ENCODE assay signal across 10 mouse cellular contexts in the genomic region with DNA sequence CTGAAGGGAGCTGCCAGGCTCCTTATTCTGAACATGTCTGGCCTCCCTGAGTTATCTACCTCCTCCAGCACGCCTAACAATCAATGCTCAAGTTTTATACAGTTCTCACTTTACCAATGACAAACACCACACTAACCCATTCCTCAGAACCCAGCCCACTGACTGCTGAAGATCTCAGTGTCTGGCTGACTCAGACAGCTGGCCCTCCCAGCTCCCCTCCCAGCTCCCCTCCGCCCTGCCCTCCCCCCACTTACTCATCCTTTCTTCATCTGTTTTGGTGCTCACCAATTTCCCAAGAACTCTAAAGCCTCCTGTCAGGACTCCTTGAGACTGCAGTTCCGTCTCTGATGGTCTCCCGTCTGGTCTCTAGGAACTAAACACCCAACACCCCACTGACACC.
DNase-seq lines count a peak whose midpoint lies in the region; ATAC-seq lines count a peak whose summit lies in the region.
"Had no signal": no experiment of that assay in that cellular context is flagged by ENCODE, and none has a peak within 500 bp of the region (broad histone marks: within the 10 kb centered on the region; RNA-seq: fewer than 3 reads in every experiment).

No protein-coding gene starts in this region.

- peaks cover 58% of the 10 kb centered on the region for H3K4me1 ChIP-seq in kidney, embryonic 16.5 days (ENCODE audit: insufficient read depth, low read length)
- H3K4me1 ChIP-seq in kidney, embryonic 14.5 days (ENCODE audit: control insufficient read depth, insufficient read depth, low read length) = peaks cover 28% of the 10 kb centered on the region
- H3K4me1 ChIP-seq in liver, embryonic 15.5 days (replicated peaks) = peaks cover 73% of the 10 kb centered on the region
- H3K4me1 ChIP-seq: midbrain, embryonic 13.5 days had no signal

- ATAC-seq in kidney, embryonic 16.5 days (ENCODE audit: low FRiP score, low TSS enrichment) = no peak
- no peak; the same call in 1 of the 2 replicates for ATAC-seq in kidney, embryonic 14.5 days (ENCODE audit: low FRiP score, low TSS enrichment)
- ATAC-seq in liver, embryonic 15.5 days (ENCODE audit: insufficient read depth) = peak; percentile 58
- no peak for ATAC-seq in inflammation-experienced regulatory T-cells, adult 6 months
- ATAC-seq: midbrain, embryonic 13.5 days had no signal

- peak; percentile 17 for DNase-seq in adrenal gland, postnatal 25 days
- no peak for DNase-seq in adrenal gland, adult 8-10 months
- DNase-seq in ZHBTc4 (ENCODE audit: low read depth, low spot score) = peak; percentile 78
- DNase-seq in gastrocnemius, postnatal 10 days = no peak
- DNase-seq: B cell, adult 2 months had no signal

- H3K36me3 ChIP-seq in kidney, embryonic 16.5 days (ENCODE audit: insufficient read depth, low read length) = no peaks in the 10 kb centered on the region
- no peaks in the 10 kb centered on the region for H3K36me3 ChIP-seq in kidney, embryonic 14.5 days (ENCODE audit: control insufficient read depth, insufficient read depth, low read length)
- H3K36me3 ChIP-seq in liver, embryonic 15.5 days (replicated peaks) = no peaks in the 10 kb centered on the region
- H3K36me3 ChIP-seq: midbrain, embryonic 13.5 days had no signal

- no peaks in the 10 kb centered on the region for H3K27me3 ChIP-seq in kidney, embryonic 16.5 days (ENCODE audit: insufficient read depth, low read length)
- no peaks in the 10 kb centered on the region for H3K27me3 ChIP-seq in kidney, embryonic 14.5 days (ENCODE audit: control insufficient read depth, insufficient read depth, low read length)
- no peaks in the 10 kb centered on the region for H3K27me3 ChIP-seq in liver, embryonic 15.5 days

- H3K9ac ChIP-seq in kidney, embryonic 16.5 days (replicated peaks; ENCODE audit: low read length) = no peak overlapping the region
- no peak overlapping the region for H3K9ac ChIP-seq in kidney, embryonic 14.5 days (ENCODE audit: low read depth, low read length)
- H3K9ac ChIP-seq in liver, embryonic 15.5 days = no peak overlapping the region
- H3K9ac ChIP-seq: midbrain, embryonic 13.5 days had no signal

- no peaks in the 10 kb centered on the region for H3K9me3 ChIP-seq in kidney, embryonic 16.5 days (ENCODE audit: low read length)
- H3K9me3 ChIP-seq in kidney, embryonic 14.5 days (ENCODE audit: control insufficient read depth, low read length) = no peaks in the 10 kb centered on the region
- H3K9me3 ChIP-seq in liver, embryonic 15.5 days (replicated peaks) = no peaks in the 10 kb centered on the region
- H3K9me3 ChIP-seq: midbrain, embryonic 13.5 days had no signal

- 50% methylated on average over 4 of the region's 4 CpGs for WGBS in kidney, embryonic 16.5 days
- 36% methylated on average over 4 of the region's 4 CpGs for WGBS in kidney, embryonic 14.5 days
- 40% methylated on average over 4 of the region's 4 CpGs for WGBS in liver, embryonic 15.5 days (ENCODE audit: insufficient replicate concordance)

- H3K4me3 ChIP-seq in kidney, embryonic 16.5 days (ENCODE audit: low read length) = no peak overlapping the region
- no peak overlapping the region for H3K4me3 ChIP-seq in kidney, embryonic 14.5 days (ENCODE audit: low read length)
- H3K4me3 ChIP-seq in liver, embryonic 15.5 days (replicated peaks) = no peak overlapping the region
- H3K4me3 ChIP-seq: midbrain, embryonic 13.5 days had no signal

- no peak overlapping the region for H3K4me2 ChIP-seq in kidney, embryonic 16.5 days (replicated peaks; ENCODE audit: low read depth, low read length)
- H3K4me2 ChIP-seq in kidney, embryonic 14.5 days (replicated peaks; ENCODE audit: low read depth, low read length) = no peak overlapping the region
- H3K4me2 ChIP-seq in liver, embryonic 15.5 days = no peak overlapping the region
- H3K4me2 ChIP-seq: midbrain, embryonic 13.5 days had no signal

- H3K27ac ChIP-seq in kidney, embryonic 16.5 days (ENCODE audit: low read length) = peak overlapping the region; percentile 49; the same call in 1 of the 2 replicates
- H3K27ac ChIP-seq in kidney, embryonic 14.5 days (ENCODE audit: low read depth, low read length) = no peak overlapping the region
- H3K27ac ChIP-seq in liver, embryonic 15.5 days (replicated peaks) = peak overlapping the region; percentile 17; the same call in 1 of the 2 replicates
- H3K27ac ChIP-seq: midbrain, embryonic 13.5 days had no signal

Comparison
In these comparisons a context has a peak if more than half of its experiments do, and no peak if none do; other contexts are left out.
1. DNase-seq: peak in adrenal gland, postnatal 25 days (single experiment) and ZHBTc4 (single experiment); none in adrenal gland, adult 8-10 months (single experiment) and gastrocnemius, postnatal 10 days (single experiment).